Mouse (Mus musculus): ENCODE data around the gene Fuz. TPM values are rescaled to one million over a fixed set of nuclear protein-coding genes. Genes with fewer than 3 reads are reported as not detected.
"Not testable (repeated sequence)": the region's sequence is repeated elsewhere in the genome, so short reads cannot be mapped to it uniquely, and the experiment has no call there.

The Fuz gene
- polyA plus RNA-seq, 1 experiment from 2014 or later, result 13.9 TPM

DNA sequence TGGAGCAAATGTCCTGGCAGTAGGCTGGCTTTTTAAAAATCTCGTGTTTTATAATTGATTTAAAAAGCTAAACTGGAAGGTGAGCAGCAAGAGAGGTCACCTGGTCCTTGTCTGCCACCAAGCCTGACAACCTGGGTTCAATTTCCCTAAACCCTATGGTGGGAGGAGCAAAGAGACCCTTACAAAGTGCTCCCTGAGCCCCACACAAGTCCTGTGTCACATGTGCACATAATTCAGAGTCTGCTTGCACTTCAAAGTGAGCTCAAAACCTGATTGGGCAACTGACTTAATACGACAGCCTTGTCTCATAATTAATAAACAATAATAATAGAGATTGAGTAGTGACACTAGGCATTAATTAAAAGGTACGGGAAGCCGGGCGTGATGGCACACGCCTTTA is 25.3 kb upstream of the Fuz start:
- Histone ChIP-seq H3K4me1 (replicated peaks; ENCODE audit: control insufficient read depth, insufficient read depth, low read length) (peaks cover 12% of the 10 kb centered on the region), H3K9me3 (ENCODE audit: control insufficient read depth, low read length) (no peaks in the 10 kb centered on the region), H3K27me3 (ENCODE audit: control insufficient read depth, insufficient read depth, low read length) (no peaks in the 10 kb centered on the region), H3K4me2 (replicated peaks; ENCODE audit: low read depth, low read length) (no peak overlapping the region), H3K4me3 (ENCODE audit: low read depth, low read length) (no peak overlapping the region; the same call in 1 of the 2 replicates), H3K27ac (ENCODE audit: low read depth, low read length) (peak overlapping the region; percentile 100; the same call in 1 of the 2 replicates), H3K36me3 (ENCODE audit: control insufficient read depth, insufficient read depth, low read length) (no peaks in the 10 kb centered on the region), H3K9ac (ENCODE audit: low read depth, low read length) (peak overlapping the region; percentile 100)
- ATAC-seq (ENCODE audit: low FRiP score) (no peak), DNase-seq (ENCODE audit: low spot score) (no peak)
- 85% methylated on average over 6 of the region's 6 CpGs for WGBS

GRCm38 (mm10) chr7:44871181-44871580 is 24.7 kb upstream of the Fuz start:
- Histone ChIP-seq H3K9ac (ENCODE audit: low read depth, low read length) (no peak overlapping the region), H3K4me1 (replicated peaks; ENCODE audit: control insufficient read depth, insufficient read depth, low read length) (peaks cover 12% of the 10 kb centered on the region), H3K27ac (ENCODE audit: low read depth, low read length) (no peak overlapping the region), H3K36me3 (ENCODE audit: control insufficient read depth, insufficient read depth, low read length) (no peaks in the 10 kb centered on the region), H3K4me3 (ENCODE audit: low read depth, low read length) (no peak overlapping the region), H3K4me2 (replicated peaks; ENCODE audit: low read depth, low read length) (no peak overlapping the region), H3K9me3 (ENCODE audit: control insufficient read depth, low read length) (no peaks in the 10 kb centered on the region), H3K27me3 (ENCODE audit: control insufficient read depth, insufficient read depth, low read length) (no peaks in the 10 kb centered on the region)
- DNase-seq (ENCODE audit: low spot score) (no peak), ATAC-seq (ENCODE audit: low FRiP score) (no peak)
- 42% methylated on average over 1 of the region's 1 CpGs for WGBS

- not testable (repeated sequence) for DNase-seq (ENCODE audit: low spot score); H3K4me3 ChIP-seq (ENCODE audit: low read depth, low read length); H3K4me2 ChIP-seq (replicated peaks; ENCODE audit: low read depth, low read length); H3K36me3 ChIP-seq (ENCODE audit: control insufficient read depth, insufficient read depth, low read length); H3K27me3 ChIP-seq (ENCODE audit: control insufficient read depth, insufficient read depth, low read length); H3K9me3 ChIP-seq (ENCODE audit: control insufficient read depth, low read length); H3K27ac ChIP-seq (ENCODE audit: low read depth, low read length); H3K9ac ChIP-seq (ENCODE audit: low read depth, low read length); ATAC-seq (ENCODE audit: low FRiP score)
- H3K4me1 ChIP-seq (replicated peaks; ENCODE audit: control insufficient read depth, insufficient read depth, low read length), result peaks cover 12% of the 10 kb centered on the region
- WGBS, result 91% methylated on average over 2 of the region's 2 CpGs
Measured at GRCm38 (mm10) chr7:44871774-44872173, 24.1 kb upstream of the Fuz start.

- Histone ChIP-seq H3K9ac (ENCODE audit: low read depth, low read length) (no peak overlapping the region), H3K4me2 (replicated peaks; ENCODE audit: low read depth, low read length) (no peak overlapping the region), H3K36me3 (ENCODE audit: control insufficient read depth, insufficient read depth, low read length) (peaks cover 31% of the 10 kb centered on the region), H3K4me1 (replicated peaks; ENCODE audit: control insufficient read depth, insufficient read depth, low read length) (no peaks in the 10 kb centered on the region), H3K9me3 (ENCODE audit: control insufficient read depth, low read length) (no peaks in the 10 kb centered on the region), H3K27me3 (ENCODE audit: control insufficient read depth, insufficient read depth, low read length) (no peaks in the 10 kb centered on the region), H3K4me3 (ENCODE audit: low read depth, low read length) (no peak overlapping the region), H3K27ac (ENCODE audit: low read depth, low read length) (no peak overlapping the region)
- no peak for ATAC-seq (ENCODE audit: low FRiP score)
- 93% methylated on average over 14 of the region's 14 CpGs for WGBS
- no peak for DNase-seq (ENCODE audit: low spot score)
Measured at GRCm38 (mm10) chr7:44877833-44878232, 18.0 kb upstream of the Fuz start.

DNA sequence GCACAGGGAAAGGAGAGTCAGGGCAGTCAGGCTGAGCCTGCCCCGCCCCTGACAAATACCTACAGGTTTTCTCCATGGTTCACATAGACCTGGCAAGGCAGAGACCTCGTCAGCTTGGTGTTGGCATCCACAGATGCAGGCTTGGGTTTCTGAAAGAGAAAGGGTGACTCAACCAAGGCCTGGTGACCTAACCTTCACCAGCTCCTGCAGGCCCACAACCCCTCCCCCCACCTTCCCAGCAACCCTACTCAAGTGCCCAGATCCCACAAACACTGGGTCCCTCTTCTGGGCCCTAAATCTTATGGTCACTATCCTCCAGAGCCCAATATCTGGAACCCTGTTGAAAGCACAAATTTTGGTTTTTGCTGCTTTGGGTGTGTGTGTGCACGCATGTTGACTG is 12.8 kb upstream of the Fuz start:
- no peak overlapping the region for H3K4me3 ChIP-seq (ENCODE audit: low read depth, low read length)
- peaks cover 37% of the 10 kb centered on the region for H3K36me3 ChIP-seq (ENCODE audit: control insufficient read depth, insufficient read depth, low read length)
- no peaks in the 10 kb centered on the region for H3K9me3 ChIP-seq (ENCODE audit: control insufficient read depth, low read length)
- no peaks in the 10 kb centered on the region for H3K27me3 ChIP-seq (ENCODE audit: control insufficient read depth, insufficient read depth, low read length)
- DNase-seq (ENCODE audit: low spot score), result no peak
- no peak overlapping the region for H3K9ac ChIP-seq (ENCODE audit: low read depth, low read length)
- no peaks in the 10 kb centered on the region for H3K4me1 ChIP-seq (replicated peaks; ENCODE audit: control insufficient read depth, insufficient read depth, low read length)
- H3K4me2 ChIP-seq (replicated peaks; ENCODE audit: low read depth, low read length), result no peak overlapping the region
- no peak for ATAC-seq (ENCODE audit: low FRiP score)
- WGBS, result 100% methylated on average over 3 of the region's 3 CpGs
- H3K27ac ChIP-seq (ENCODE audit: low read depth, low read length), result no peak overlapping the region

- DNase-seq (ENCODE audit: low spot score) (no peak), ATAC-seq (ENCODE audit: low FRiP score) (no peak)
- 93% methylated on average over 5 of the region's 5 CpGs for WGBS
- Histone ChIP-seq H3K9me3 (ENCODE audit: control insufficient read depth, low read length) (no peaks in the 10 kb centered on the region), H3K4me3 (ENCODE audit: low read depth, low read length) (no peak overlapping the region), H3K27me3 (ENCODE audit: control insufficient read depth, insufficient read depth, low read length) (no peaks in the 10 kb centered on the region), H3K4me1 (replicated peaks; ENCODE audit: control insufficient read depth, insufficient read depth, low read length) (no peaks in the 10 kb centered on the region), H3K4me2 (replicated peaks; ENCODE audit: low read depth, low read length) (no peak overlapping the region), H3K9ac (ENCODE audit: low read depth, low read length) (no peak overlapping the region), H3K27ac (ENCODE audit: low read depth, low read length) (no peak overlapping the region), H3K36me3 (ENCODE audit: control insufficient read depth, insufficient read depth, low read length) (peaks cover 26% of the 10 kb centered on the region)
Measured at GRCm38 (mm10) chr7:44884637-44885036, 11.2 kb upstream of the Fuz start.

- Histone ChIP-seq H3K4me1 (replicated peaks; ENCODE audit: control insufficient read depth, insufficient read depth, low read length) (peaks cover 5% of the 10 kb centered on the region), H3K4me2 (replicated peaks; ENCODE audit: low read depth, low read length) (no peak overlapping the region), H3K27me3 (ENCODE audit: control insufficient read depth, insufficient read depth, low read length) (no peaks in the 10 kb centered on the region), H3K4me3 (ENCODE audit: low read depth, low read length) (no peak overlapping the region), H3K9me3 (ENCODE audit: control insufficient read depth, low read length) (no peaks in the 10 kb centered on the region), H3K36me3 (ENCODE audit: control insufficient read depth, insufficient read depth, low read length) (peaks cover 17% of the 10 kb centered on the region), H3K9ac (ENCODE audit: low read depth, low read length) (no peak overlapping the region), H3K27ac (ENCODE audit: low read depth, low read length) (no peak overlapping the region)
- DNase-seq (ENCODE audit: low spot score) (no peak), ATAC-seq (ENCODE audit: low FRiP score) (no peak)
- WGBS, result 87% methylated on average over 7 of the region's 7 CpGs
Measured at GRCm38 (mm10) chr7:44886964-44887363, 8.9 kb upstream of the Fuz start.

GRCm38 (mm10) chr7:44888256-44889105 is 7.4 kb upstream of the Fuz start:
- Histone ChIP-seq H3K4me3 (ENCODE audit: low read depth, low read length) (no peak overlapping the region), H3K27me3 (ENCODE audit: control insufficient read depth, insufficient read depth, low read length) (no peaks in the 10 kb centered on the region), H3K9me3 (ENCODE audit: control insufficient read depth, low read length) (no peaks in the 10 kb centered on the region), H3K9ac (ENCODE audit: low read depth, low read length) (no peak overlapping the region), H3K36me3 (ENCODE audit: control insufficient read depth, insufficient read depth, low read length) (peaks cover 14% of the 10 kb centered on the region), H3K4me2 (replicated peaks; ENCODE audit: low read depth, low read length) (no peak overlapping the region), H3K27ac (ENCODE audit: low read depth, low read length) (no peak overlapping the region), H3K4me1 (replicated peaks; ENCODE audit: control insufficient read depth, insufficient read depth, low read length) (peaks cover 5% of the 10 kb centered on the region)
- WGBS, result 94% methylated on average over 13 of the region's 13 CpGs
- no peak for DNase-seq (ENCODE audit: low spot score)
- no peak for ATAC-seq (ENCODE audit: low FRiP score)

DNA sequence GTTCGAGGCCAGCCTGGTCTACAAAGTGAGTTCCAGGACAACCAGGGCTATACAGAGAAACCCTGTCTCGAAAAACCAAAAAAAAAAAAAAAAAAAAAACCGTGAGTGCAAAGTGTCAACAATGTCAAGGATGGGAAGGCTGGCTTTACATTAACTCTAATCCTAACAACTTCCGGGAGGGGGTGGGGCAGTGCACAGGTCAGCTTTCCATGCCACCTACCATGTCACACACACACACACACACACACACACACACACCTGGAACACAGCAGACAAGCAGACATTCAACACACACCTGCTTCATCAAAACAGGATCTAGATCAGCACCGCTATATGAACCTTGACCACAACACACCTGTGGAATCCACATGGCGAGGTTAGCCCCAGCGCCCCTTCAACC is 5.7 kb upstream of the Fuz start:
- Histone ChIP-seq H3K4me3 (ENCODE audit: low read depth, low read length) (no peak overlapping the region), H3K4me1 (replicated peaks; ENCODE audit: control insufficient read depth, insufficient read depth, low read length) (peaks cover 5% of the 10 kb centered on the region), H3K9ac (ENCODE audit: low read depth, low read length) (no peak overlapping the region), H3K4me2 (replicated peaks; ENCODE audit: low read depth, low read length) (0 out of 2 replicates have a peak overlapping the region, but pooled peaks have one; percentile 12), H3K27ac (ENCODE audit: low read depth, low read length) (no peak overlapping the region), H3K9me3 (ENCODE audit: control insufficient read depth, low read length) (no peaks in the 10 kb centered on the region), H3K27me3 (ENCODE audit: control insufficient read depth, insufficient read depth, low read length) (no peaks in the 10 kb centered on the region), H3K36me3 (ENCODE audit: control insufficient read depth, insufficient read depth, low read length) (peaks cover 6% of the 10 kb centered on the region; the same call in 1 of the 2 replicates)
- WGBS, result 94% methylated on average over 6 of the region's 7 CpGs
- ATAC-seq (ENCODE audit: low FRiP score) (no peak), DNase-seq (ENCODE audit: low spot score) (no peak)

All from hindbrain, embryonic 11.5 days (tissue).